In genomic region chr16:62846498-62847312, GRCm38 (mm10) we compare ENCODE assay signal across 8 mouse cellular contexts. TPM values are rescaled to one million over a fixed set of nuclear protein-coding genes. Genes with fewer than 3 reads are reported as not detected.
DNase-seq lines count a peak whose midpoint lies in the region; ATAC-seq and TF ChIP-seq lines count a peak whose summit lies in the region.

Gene Arl13b (minus strand): TSS chr16:62847040.

- TF ChIP-seq POLR2A in testis, adult 2 months (IDR thresholded peaks at IDR 0.05; ENCODE audit: control insufficient read depth, low read depth, low read length) = peak; percentile 82

- no peak for TF ChIP-seq EP300 in heart, postnatal 0 days (IDR thresholded peaks at IDR 0.05; ENCODE audit: low read depth)

- TF ChIP-seq CTCF in E14TG2a.4 (conservative IDR thresholded peaks at IDR 0.05; ENCODE audit: low read length) = no peak
- TF ChIP-seq CTCF in heart, postnatal 0 days (IDR thresholded peaks at IDR 0.05; ENCODE audit: low read depth) = no peak
- TF ChIP-seq CTCF in testis, adult 2 months (IDR thresholded peaks at IDR 0.05; ENCODE audit: control insufficient read depth, insufficient read depth, insufficient replicate concordance, low read depth, low read length) = no peak

- H3K36me3 ChIP-seq in E14TG2a.4 (ENCODE audit: insufficient read depth, low read length) = no peaks in the 10 kb centered on the region
- no peaks in the 10 kb centered on the region for H3K36me3 ChIP-seq in forebrain, embryonic 12.5 days (replicated peaks)
- H3K36me3 ChIP-seq in heart, postnatal 0 days (replicated peaks; ENCODE audit: control insufficient read depth, insufficient read depth, low read length) = no peaks in the 10 kb centered on the region
- H3K36me3 ChIP-seq in liver, embryonic 16.5 days (ENCODE audit: control insufficient read depth, insufficient read depth) = no peaks in the 10 kb centered on the region
- H3K36me3 ChIP-seq in neural tube, embryonic 13.5 days = no peaks in the 10 kb centered on the region
- H3K36me3 ChIP-seq in testis, adult 2 months (ENCODE audit: control insufficient read depth, insufficient read depth, low read length) = no peaks in the 10 kb centered on the region

- peak within 1 kb of the TSS; percentile 95 for H3K4me3 ChIP-seq in E14TG2a.4 (replicated peaks; ENCODE audit: low read length)
- H3K4me3 ChIP-seq in forebrain, embryonic 12.5 days (replicated peaks) = peak within 1 kb of the TSS; percentile 87
- H3K4me3 ChIP-seq in heart, postnatal 0 days (ENCODE audit: low read depth, low read length) = peak within 1 kb of the TSS; percentile 96
- H3K4me3 ChIP-seq in liver, embryonic 16.5 days (ENCODE audit: low read depth, low read length) = peak within 1 kb of the TSS; percentile 90
- H3K4me3 ChIP-seq in neural tube, embryonic 13.5 days = peak within 1 kb of the TSS; percentile 84
- peak within 1 kb of the TSS; percentile 94 for H3K4me3 ChIP-seq in testis, adult 2 months (ENCODE audit: control insufficient read depth, low read depth, low read length)

- under 1% methylated on average over 52 of the region's 52 CpGs for WGBS in forebrain, embryonic 12.5 days
- WGBS in heart, postnatal 0 days = under 1% methylated on average over 51 of the region's 52 CpGs
- WGBS in liver, embryonic 16.5 days (ENCODE audit: insufficient replicate concordance) = under 1% methylated on average over 52 of the region's 52 CpGs
- WGBS in neural tube, embryonic 13.5 days = under 1% methylated on average over 52 of the region's 52 CpGs

- no peaks in the 10 kb centered on the region for H3K9me3 ChIP-seq in E14TG2a.4 (ENCODE audit: low read length)
- no peaks in the 10 kb centered on the region for H3K9me3 ChIP-seq in forebrain, embryonic 12.5 days
- no peaks in the 10 kb centered on the region for H3K9me3 ChIP-seq in heart, postnatal 0 days (replicated peaks; ENCODE audit: control insufficient read depth, low read length)
- H3K9me3 ChIP-seq in liver, embryonic 16.5 days (replicated peaks; ENCODE audit: control insufficient read depth, low read length) = no peaks in the 10 kb centered on the region
- H3K9me3 ChIP-seq in neural tube, embryonic 13.5 days = no peaks in the 10 kb centered on the region

- peak; percentile 96 for DNase-seq in c-Kit-positive CD71-positive TER-119-positive erythroid progenitor cells, embryonic 14.5 days (ENCODE audit: low spot score)
- peak; percentile 98 for DNase-seq in heart, postnatal 0 days (ENCODE audit: low spot score)
- DNase-seq in kidney, postnatal 4 days = peak; percentile 90 to 95

- H3K27ac ChIP-seq in forebrain, embryonic 12.5 days = 0 out of 2 replicates have a peak within 1 kb of the TSS, but pooled peaks have one; percentile 66
- peak within 1 kb of the TSS; percentile 78 for H3K27ac ChIP-seq in heart, postnatal 0 days (ENCODE audit: low read depth)
- H3K27ac ChIP-seq in liver, embryonic 16.5 days (ENCODE audit: low read length) = peak within 1 kb of the TSS; percentile 70
- peak within 1 kb of the TSS; percentile 77 for H3K27ac ChIP-seq in neural tube, embryonic 13.5 days (replicated peaks)
- peak within 1 kb of the TSS; percentile 88 for H3K27ac ChIP-seq in testis, adult 2 months (ENCODE audit: control insufficient read depth, insufficient read depth, low read depth, low read length)

- H3K9ac ChIP-seq in forebrain, embryonic 12.5 days = peak within 1 kb of the TSS; percentile 82
- peak within 1 kb of the TSS; percentile 79 for H3K9ac ChIP-seq in heart, postnatal 0 days (replicated peaks; ENCODE audit: low read depth, low read length)
- peak within 1 kb of the TSS; percentile 76 for H3K9ac ChIP-seq in liver, embryonic 16.5 days (ENCODE audit: low read depth, low read length)
- H3K9ac ChIP-seq in neural tube, embryonic 13.5 days = peak within 1 kb of the TSS; percentile 89

- H3K27me3 ChIP-seq in E14TG2a.4 (ENCODE audit: insufficient read depth, low read length) = peaks cover 2% of the 10 kb centered on the region; the same call in 1 of the 2 replicates
- no peaks in the 10 kb centered on the region for H3K27me3 ChIP-seq in forebrain, embryonic 12.5 days
- H3K27me3 ChIP-seq in heart, postnatal 0 days (ENCODE audit: control insufficient read depth, insufficient read depth, low read length) = no peaks in the 10 kb centered on the region
- H3K27me3 ChIP-seq in liver, embryonic 16.5 days (ENCODE audit: control insufficient read depth, insufficient read depth, low read depth, low read length) = no peaks in the 10 kb centered on the region
- H3K27me3 ChIP-seq in neural tube, embryonic 13.5 days = no peaks in the 10 kb centered on the region
- H3K27me3 ChIP-seq in testis, adult 2 months (ENCODE audit: control insufficient read depth, insufficient read depth, low read length) = no peaks in the 10 kb centered on the region

- peak; percentile 100 for ATAC-seq in forebrain, embryonic 12.5 days (ENCODE audit: low FRiP score)
- peak; percentile 100 for ATAC-seq in heart, postnatal 0 days (ENCODE audit: insufficient read depth, low read depth)
- peak; percentile 99 for ATAC-seq in liver, embryonic 16.5 days (ENCODE audit: low read depth)
- peak; percentile 100 for ATAC-seq in neural tube, embryonic 13.5 days (ENCODE audit: low read depth)

- peaks cover 36% of the 10 kb centered on the region for H3K4me1 ChIP-seq in E14TG2a.4 (replicated peaks; ENCODE audit: low read depth, low read length)
- H3K4me1 ChIP-seq in forebrain, embryonic 12.5 days = peaks cover 12% of the 10 kb centered on the region
- H3K4me1 ChIP-seq in heart, postnatal 0 days (ENCODE audit: control insufficient read depth, insufficient read depth) = no peaks in the 10 kb centered on the region
- H3K4me1 ChIP-seq in liver, embryonic 16.5 days (ENCODE audit: control insufficient read depth, low read depth, low read length) = peaks cover 9% of the 10 kb centered on the region
- H3K4me1 ChIP-seq in neural tube, embryonic 13.5 days (replicated peaks) = peaks cover 25% of the 10 kb centered on the region
- no peaks in the 10 kb centered on the region for H3K4me1 ChIP-seq in testis, adult 2 months (ENCODE audit: control insufficient read depth, insufficient read depth, low read length)

- peak within 1 kb of the TSS; percentile 81 for H3K4me2 ChIP-seq in forebrain, embryonic 12.5 days
- H3K4me2 ChIP-seq in heart, postnatal 0 days (ENCODE audit: low read depth, low read length) = peak within 1 kb of the TSS; percentile 92
- peak within 1 kb of the TSS; percentile 75 for H3K4me2 ChIP-seq in liver, embryonic 16.5 days (ENCODE audit: low read depth, low read length)
- peak within 1 kb of the TSS; percentile 88 for H3K4me2 ChIP-seq in neural tube, embryonic 13.5 days

RNA-seq across cellular contexts. Expression of gene Arl13b, which starts in this region (rescaled TPM):
- 17.1 and 18.8 TPM in 2 replicates for polyA plus RNA-seq in forebrain, embryonic 12.5 days (2016; fragmentation: Nextera tagmentation; extraction: Ambion mirVana)
- 4.7 and 7.1 TPM in 2 replicates for total RNA-seq in heart, postnatal 0 days (2014; rRNA removed; ENCODE audit: low replicate concordance)
- polyA plus RNA-seq in heart, postnatal 0 days (2015; fragmentation: Nextera tagmentation; extraction: Ambion mirVana) = 8.8 and 8.9 TPM in 2 replicates
- polyA plus RNA-seq in liver, embryonic 16.5 days (2015; fragmentation: Nextera tagmentation; extraction: Ambion mirVana) = 3.4 and 3.5 TPM in 2 replicates
- polyA plus RNA-seq in neural tube, embryonic 13.5 days (2015; fragmentation: Nextera tagmentation; extraction: Ambion mirVana) = 16.6 and 17.9 TPM in 2 replicates
- polyA plus RNA-seq in testis, adult 2 months (2012; rRNA removed) = 31.3 and 31.4 TPM in 2 replicates

Comparison
In these comparisons a context has a peak if more than half of its experiments do, and no peak if none do; other contexts are left out.
1. Peak in every context shown above with its lines: DNase-seq, ATAC-seq, H3K4me3 ChIP-seq and H3K27ac ChIP-seq.